Mouse (Mus musculus) frontal cortex, adult (tissue): ENCODE results near the gene Mybbp1a.

ENCODE experiments used
- ATAC-seq: cut with Nextera tagmentation; 2 replicates; pipeline ENCODE4 v1.9.2; 2017; ENCODE audit warnings: mild to moderate bottlenecking, moderate library complexity, mixed read lengths; ENCODE audit not compliant: low TSS enrichment

The Mybbp1a gene

GRCm38 (mm10) chr11:72440965-72441664 is at the start of gene Mybbp1a:
Gene Mybbp1a, plus strand, starts transcription at chr11:72441355.
- ATAC-seq, result peak; percentile 95

GRCm38 (mm10) chr11:72393243-72393642 is 47.9 kb upstream of the Mybbp1a start:
- ATAC-seq, result no peak

- ATAC-seq, result no peak
These were observed 47.5 kb upstream of the Mybbp1a start for GRCm38 (mm10) chr11:72393669-72394068.

- no peak for ATAC-seq
These were observed 46.5 kb upstream of the Mybbp1a start for GRCm38 (mm10) chr11:72394694-72395093.

- no peak for ATAC-seq
These were observed 45.5 kb upstream of the Mybbp1a start for GRCm38 (mm10) chr11:72395652-72396051.

GRCm38 (mm10) chr11:72396621-72397020 is 44.5 kb upstream of the Mybbp1a start:
- ATAC-seq, result no peak

- no peak for ATAC-seq
These were observed 44.1 kb upstream of the Mybbp1a start for GRCm38 (mm10) chr11:72397072-72397471.

GRCm38 (mm10) chr11:72397811-72398525 is 43.2 kb upstream of the Mybbp1a start:
- no peak for ATAC-seq

GRCm38 (mm10) chr11:72401068-72401467 is 40.1 kb upstream of the Mybbp1a start:
- ATAC-seq, result no peak

GRCm38 (mm10) chr11:72402017-72402416 is 39.1 kb upstream of the Mybbp1a start:
- no peak for ATAC-seq

GRCm38 (mm10) chr11:72402969-72403368 is 38.2 kb upstream of the Mybbp1a start:
- ATAC-seq, result no peak

- ATAC-seq, result no peak
These were observed 35.6 kb upstream of the Mybbp1a start for GRCm38 (mm10) chr11:72405532-72405931.

GRCm38 (mm10) chr11:72406079-72406675 is 35.0 kb upstream of the Mybbp1a start:
- no peak for ATAC-seq

- ATAC-seq, result no peak
These were observed 34.1 kb upstream of the Mybbp1a start for GRCm38 (mm10) chr11:72407081-72407480.

- ATAC-seq, result no peak
These were observed 33.6 kb upstream of the Mybbp1a start for GRCm38 (mm10) chr11:72407574-72407973.

- no peak for ATAC-seq
These were observed 32.5 kb upstream of the Mybbp1a start for GRCm38 (mm10) chr11:72408451-72409170.

- no peak for ATAC-seq
These were observed 31.3 kb upstream of the Mybbp1a start for GRCm38 (mm10) chr11:72409649-72410385.

- ATAC-seq, result no peak
These were observed 30.5 kb upstream of the Mybbp1a start for GRCm38 (mm10) chr11:72410521-72411092.

- peak; percentile 88 for ATAC-seq
These were observed 29.8 kb upstream of the Mybbp1a start, which contains the start of gene Smtnl2 for GRCm38 (mm10) chr11:72411093-72411921. Gene Smtnl2, minus strand, starts transcription at chr11:72411713.

- no peak for ATAC-seq
These were observed 29.2 kb upstream of the Mybbp1a start for GRCm38 (mm10) chr11:72411945-72412344.
